Mouse (Mus musculus): ENCODE data around the gene Vmn1r180. TPM values are rescaled to one million over a fixed set of nuclear protein-coding genes. Genes with fewer than 3 reads are reported as not detected.
"Not testable (repeated sequence)": the region's sequence is repeated elsewhere in the genome, so short reads cannot be mapped to it uniquely, and the experiment has no call there.

Gene Vmn1r180
- total RNA-seq (2021): not detected in 2 replicates
- long read RNA-seq, experiment 1: 0 reads
- long read RNA-seq, experiment 2: 0 reads

DNA sequence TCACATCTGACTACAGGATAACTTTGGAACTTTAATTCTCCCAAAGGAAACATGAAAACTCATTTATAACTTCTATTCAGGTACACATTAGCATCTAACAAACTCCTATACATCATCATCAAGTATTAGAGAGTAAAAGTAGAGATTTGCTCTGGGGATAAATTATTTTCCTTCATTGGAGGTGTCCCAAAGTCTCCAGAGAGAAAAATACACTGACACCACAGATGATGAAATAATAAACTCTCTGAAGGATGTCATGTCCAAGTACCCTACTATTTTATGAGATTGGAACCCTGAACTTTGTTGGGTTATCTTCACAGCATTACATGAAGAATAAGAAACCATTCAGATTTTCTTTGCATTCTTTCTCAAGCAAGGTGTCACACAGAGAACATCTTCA lies at the start of gene Vmn1r180:
Vmn1r180 (plus strand) TSS at position 301 of the 400 bp plus-strand sequence.
- DNase-seq: no peak

DNA sequence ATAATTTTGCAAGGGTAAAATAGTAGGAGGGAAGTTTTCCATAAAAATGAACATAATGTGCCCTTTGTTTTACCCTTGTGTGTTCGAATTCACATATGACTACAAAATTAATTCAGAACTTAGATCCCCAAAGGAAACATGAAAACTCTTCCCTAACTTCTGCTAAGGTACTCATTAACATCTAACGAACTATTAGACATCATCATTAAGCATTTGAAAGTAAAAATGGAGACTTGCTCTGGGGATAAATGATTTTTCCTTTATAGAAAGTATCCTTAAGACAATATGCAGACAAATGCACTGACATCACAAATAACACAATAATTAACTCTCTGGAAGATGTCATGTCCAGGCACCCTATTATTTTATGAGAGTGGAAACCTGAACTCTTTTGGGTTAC lies 23.8 kb upstream of the Vmn1r180 start, which contains the start of gene Vmn1r179:
Vmn1r179 (plus strand) TSS at position 301 of the 400 bp plus-strand sequence.
- DNase-seq: no peak

DNA sequence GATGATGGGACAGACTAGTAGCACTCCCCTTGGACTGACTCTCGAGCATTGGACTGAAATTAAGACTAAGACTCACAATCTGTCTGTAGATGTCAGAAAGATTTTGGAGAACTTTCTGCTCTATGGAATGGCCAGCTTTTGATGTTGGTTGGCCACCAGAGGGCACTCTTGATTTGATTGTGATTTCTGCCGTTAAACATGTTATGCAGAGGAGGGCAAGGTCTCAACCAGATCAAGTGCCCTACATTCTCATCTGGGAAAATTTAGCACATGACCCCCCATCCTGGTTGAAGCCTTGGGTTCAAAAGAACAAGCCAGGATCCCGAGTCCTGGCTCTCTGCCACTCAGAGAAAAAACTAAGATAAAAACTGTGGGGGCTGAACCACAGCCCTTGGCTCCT lies 17.6 kb downstream of the Vmn1r180 start:
- peak; percentile 30 for DNase-seq

- not testable (repeated sequence) for DNase-seq
Observed at GRCm38 (mm10) chr7:23974315-23974714, 23.9 kb downstream of the Vmn1r180 start, which contains the start of gene Vmn1r181. TSS of gene Vmn1r181 (plus strand) at chr7:23974615.

- DNase-seq: no peak
Observed at GRCm38 (mm10) chr7:24001391-24001790, 51.0 kb downstream of the Vmn1r180 start, which contains the start of gene V1rd19. TSS of gene V1rd19 (plus strand) at chr7:24001691.

Other genes starting within 250 kb of the Vmn1r180 start
- not detected in 2 replicates for gene Vmn1r173, start 249.9 kb upstream of the Vmn1r180 start, total RNA-seq (2021)
- not detected in 2 replicates for gene Vmn1r174, start 198.4 kb upstream of the Vmn1r180 start, total RNA-seq (2021)
- not detected in 2 replicates for gene Vmn1r175, start 140.0 kb upstream of the Vmn1r180 start, total RNA-seq (2021)
- not detected in 2 replicates for gene Vmn1r176, start 113.3 kb upstream of the Vmn1r180 start, total RNA-seq (2021)
- gene Vmn1r177, start 84.2 kb upstream of the Vmn1r180 start, total RNA-seq (2021): not detected in 2 replicates
- not detected in 2 replicates for gene Vmn1r178, start 58.6 kb upstream of the Vmn1r180 start, total RNA-seq (2021)
- not detected in 2 replicates for gene Vmn1r179, start 23.7 kb upstream of the Vmn1r180 start, total RNA-seq (2021)
- gene Vmn1r181, start 24.0 kb downstream of the Vmn1r180 start, total RNA-seq (2021): not detected in 2 replicates
- not detected in 2 replicates for gene V1rd19, start 51.1 kb downstream of the Vmn1r180 start, total RNA-seq (2021)
- not detected in 2 replicates for gene Vmn1r183, start 102.6 kb downstream of the Vmn1r180 start, total RNA-seq (2021)
- 21.8 and 22.3 TPM in 2 replicates for gene Zfp180, start 131.3 kb downstream of the Vmn1r180 start, total RNA-seq (2021)
- 2.6 and 3.3 TPM in 2 replicates for gene Zfp112, start 161.7 kb downstream of the Vmn1r180 start, total RNA-seq (2021)
- 7.3 and 9.2 TPM in 2 replicates for gene Zfp235, start 183.5 kb downstream of the Vmn1r180 start, total RNA-seq (2021)
- 0.30 and 0.79 TPM in 2 replicates for gene Zfp114, start 224.4 kb downstream of the Vmn1r180 start, total RNA-seq (2021)

Data from adrenal gland, postnatal 14 days (tissue).